Mouse (Mus musculus): ENCODE data around the gene Wfikkn1. TPM values are rescaled to one million over a fixed set of nuclear protein-coding genes. Genes with fewer than 3 reads are reported as not detected.

Gene Wfikkn1
- polyA plus RNA-seq, 2 experiments = 0.77 to 1.2 TPM

DNA sequence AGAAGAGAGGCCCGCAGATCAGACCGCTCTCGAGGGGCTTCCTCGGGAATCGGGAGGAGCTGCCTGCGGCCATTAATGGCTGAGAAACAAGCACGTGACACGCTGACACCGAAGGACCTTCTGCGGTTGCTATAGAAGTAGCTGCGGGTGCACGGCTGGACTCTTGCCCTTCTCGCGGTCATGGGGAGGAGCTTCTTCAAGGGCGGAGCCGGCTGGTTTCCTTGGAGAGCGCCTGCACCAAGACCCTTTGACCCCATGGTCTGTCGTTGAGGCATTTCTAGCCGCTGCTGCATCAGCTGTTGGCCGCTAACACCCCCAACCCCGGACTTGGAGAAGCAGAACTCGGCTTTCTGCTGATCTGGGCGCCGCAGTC is 47.4 kb downstream of the Wfikkn1 start, which contains the start of gene Stub1:
Stub1 (minus strand) TSS at position 114 of the 373 bp plus-strand sequence.
- TF ChIP-seq POLR2A (IDR thresholded peaks at IDR 0.05; ENCODE audit: borderline replicate concordance, extremely low read depth, insufficient read depth, insufficient read length) = no peak
- peak within 1 kb of the TSS; percentile 91 for H3K4me2 ChIP-seq (replicated peaks; ENCODE audit: low read depth, low read length, severe bottlenecking)
- H3K9me3 ChIP-seq (ENCODE audit: control insufficient read depth, low read length) = no peaks in the 10 kb centered on the region
- peaks cover 38% of the 10 kb centered on the region for H3K36me3 ChIP-seq (ENCODE audit: control insufficient read depth, insufficient read depth, low read length)
- peak within 1 kb of the TSS; percentile 85 for H3K4me3 ChIP-seq (replicated peaks; ENCODE audit: low read length)
- 0% methylated on average over 24 of the region's 24 CpGs for WGBS
- peak within 1 kb of the TSS; percentile 89 for H3K27ac ChIP-seq (replicated peaks; ENCODE audit: low read depth, low read length)
- H3K9ac ChIP-seq (ENCODE audit: low read depth, low read length, severe bottlenecking) = peak within 1 kb of the TSS; percentile 77
- H3K4me1 ChIP-seq (ENCODE audit: control insufficient read depth, insufficient read depth, low read length) = peaks cover 56% of the 10 kb centered on the region
- ATAC-seq (ENCODE audit: low FRiP score, low read depth) (peak; percentile 66), DNase-seq (ENCODE audit: low spot score) (peak; percentile 89)
- H3K27me3 ChIP-seq (ENCODE audit: control insufficient read depth, insufficient read depth, low read length) = no peaks in the 10 kb centered on the region

DNA sequence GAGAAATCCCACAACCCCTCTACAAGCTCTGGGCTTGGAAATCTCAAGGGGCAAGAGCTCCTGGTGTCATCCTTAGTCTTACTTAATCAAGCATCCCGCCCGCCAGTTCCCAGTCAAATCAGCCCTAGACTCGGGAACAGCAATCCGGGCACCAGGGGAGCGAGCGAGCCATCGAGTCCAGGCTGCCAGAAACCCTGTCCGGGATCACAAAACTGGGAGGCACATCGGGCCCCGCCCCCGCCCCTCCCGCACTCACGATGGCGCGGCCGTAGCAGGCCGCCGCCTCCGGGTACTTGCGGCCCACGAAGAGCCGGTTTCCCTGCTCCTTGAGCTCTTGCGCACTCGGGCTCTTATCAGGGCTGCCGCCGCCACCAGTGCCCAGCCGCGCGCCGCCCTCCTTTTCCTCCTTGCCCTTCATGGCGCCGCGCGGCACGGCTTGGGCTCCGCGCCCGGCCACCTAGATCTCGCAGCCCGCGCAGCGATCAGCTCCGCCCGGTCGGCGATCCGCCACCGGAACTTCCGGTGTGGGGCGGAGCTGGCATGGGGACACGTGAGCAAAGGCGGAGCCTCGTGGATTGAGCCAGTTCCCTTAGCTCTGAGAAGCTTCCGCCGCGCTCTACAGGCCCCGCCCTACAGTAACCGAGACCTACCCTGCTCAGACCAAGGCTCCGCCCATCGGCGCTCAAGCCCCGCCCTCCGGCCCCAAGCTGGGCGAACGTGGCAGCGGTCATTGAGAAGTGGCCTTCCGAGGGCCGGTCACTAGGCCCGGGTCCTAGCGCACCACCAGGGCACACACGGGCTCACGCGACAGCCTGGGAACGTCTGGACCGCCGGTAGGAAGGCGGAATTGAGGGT is 48.0 kb downstream of the Wfikkn1 start:
- peaks cover 58% of the 10 kb centered on the region for H3K4me1 ChIP-seq (ENCODE audit: control insufficient read depth, insufficient read depth, low read length)
- WGBS = under 1% methylated on average over 46 of the region's 77 CpGs

DNA sequence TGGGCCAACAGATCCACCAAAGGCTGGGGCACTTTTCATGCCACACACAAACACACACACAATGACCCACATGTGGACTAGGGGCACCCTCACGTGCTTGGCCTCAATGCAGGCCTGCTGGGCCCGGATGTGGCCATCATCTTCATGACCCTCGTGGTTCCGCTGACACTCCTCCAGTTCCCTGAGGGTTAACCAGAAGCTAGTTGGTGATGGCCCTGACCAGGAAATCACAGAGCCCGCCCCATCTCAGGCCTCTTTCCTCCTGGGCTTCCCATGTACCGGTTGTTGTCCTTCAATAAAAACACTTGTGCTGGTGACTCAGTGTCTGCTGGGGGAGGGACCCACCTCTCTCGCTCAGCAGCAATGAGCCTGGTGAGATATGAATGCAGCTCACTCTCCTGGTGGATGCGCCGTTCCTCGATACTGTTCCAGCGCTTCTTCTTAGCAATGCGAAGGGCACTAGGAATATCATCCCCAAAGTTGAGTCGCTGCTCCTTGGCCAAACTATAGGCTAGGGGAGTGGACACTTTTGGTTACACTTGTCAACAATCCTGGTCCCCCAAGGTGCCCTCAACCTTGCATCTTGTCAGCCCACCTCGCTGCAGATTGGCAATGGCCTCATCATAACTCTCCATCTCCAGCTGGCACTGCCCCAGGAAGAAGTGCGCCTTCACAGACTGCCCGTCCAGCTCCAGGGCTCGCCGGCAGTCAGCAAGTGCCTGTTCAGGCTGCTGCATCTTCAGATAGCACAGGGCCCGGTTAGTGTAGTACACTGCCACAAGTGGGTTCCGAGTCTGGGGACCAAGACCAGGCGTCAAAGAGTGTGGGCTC is 49.0 kb downstream of the Wfikkn1 start:
- H3K9ac ChIP-seq (ENCODE audit: low read depth, low read length, severe bottlenecking) = peak overlapping the region; percentile 77
- peak overlapping the region; percentile 85 for H3K4me3 ChIP-seq (replicated peaks; ENCODE audit: low read length)
- no peaks in the 10 kb centered on the region for H3K9me3 ChIP-seq (ENCODE audit: control insufficient read depth, low read length)
- DNase-seq (ENCODE audit: low spot score) (no peak), ATAC-seq (ENCODE audit: low FRiP score, low read depth) (no peak)
- H3K4me1 ChIP-seq (ENCODE audit: control insufficient read depth, insufficient read depth, low read length) = peaks cover 50% of the 10 kb centered on the region
- no peak for TF ChIP-seq POLR2A (IDR thresholded peaks at IDR 0.05; ENCODE audit: borderline replicate concordance, extremely low read depth, insufficient read depth, insufficient read length)
- WGBS = 60% methylated on average over 21 of the region's 21 CpGs
- H3K4me2 ChIP-seq (replicated peaks; ENCODE audit: low read depth, low read length, severe bottlenecking) = peak overlapping the region; percentile 91
- H3K27me3 ChIP-seq (ENCODE audit: control insufficient read depth, insufficient read depth, low read length) = no peaks in the 10 kb centered on the region
- peaks cover 44% of the 10 kb centered on the region for H3K36me3 ChIP-seq (ENCODE audit: control insufficient read depth, insufficient read depth, low read length)
- no peak overlapping the region for H3K27ac ChIP-seq (replicated peaks; ENCODE audit: low read depth, low read length)

More for the DNA sequence above, 48.0 kb downstream of the Wfikkn1 start:
- Histone ChIP-seq H3K36me3 (ENCODE audit: control insufficient read depth, insufficient read depth, low read length) (peaks cover 38% of the 10 kb centered on the region), H3K27ac (replicated peaks; ENCODE audit: low read depth, low read length) (peak overlapping the region; percentile 89), H3K4me2 (replicated peaks; ENCODE audit: low read depth, low read length, severe bottlenecking) (peak overlapping the region; percentile 91), H3K9ac (ENCODE audit: low read depth, low read length, severe bottlenecking) (peak overlapping the region; percentile 77), H3K9me3 (ENCODE audit: control insufficient read depth, low read length) (no peaks in the 10 kb centered on the region), H3K27me3 (ENCODE audit: control insufficient read depth, insufficient read depth, low read length) (no peaks in the 10 kb centered on the region), H3K4me3 (replicated peaks; ENCODE audit: low read length) (peak overlapping the region; percentile 85)
- ATAC-seq (ENCODE audit: low FRiP score, low read depth) = peak; percentile 92
- TF ChIP-seq POLR2A (IDR thresholded peaks at IDR 0.05; ENCODE audit: borderline replicate concordance, extremely low read depth, insufficient read depth, insufficient read length) = peak; percentile 74; the same call in 1 of the 2 replicates
- DNase-seq (ENCODE audit: low spot score) = peak; percentile 99

DNA sequence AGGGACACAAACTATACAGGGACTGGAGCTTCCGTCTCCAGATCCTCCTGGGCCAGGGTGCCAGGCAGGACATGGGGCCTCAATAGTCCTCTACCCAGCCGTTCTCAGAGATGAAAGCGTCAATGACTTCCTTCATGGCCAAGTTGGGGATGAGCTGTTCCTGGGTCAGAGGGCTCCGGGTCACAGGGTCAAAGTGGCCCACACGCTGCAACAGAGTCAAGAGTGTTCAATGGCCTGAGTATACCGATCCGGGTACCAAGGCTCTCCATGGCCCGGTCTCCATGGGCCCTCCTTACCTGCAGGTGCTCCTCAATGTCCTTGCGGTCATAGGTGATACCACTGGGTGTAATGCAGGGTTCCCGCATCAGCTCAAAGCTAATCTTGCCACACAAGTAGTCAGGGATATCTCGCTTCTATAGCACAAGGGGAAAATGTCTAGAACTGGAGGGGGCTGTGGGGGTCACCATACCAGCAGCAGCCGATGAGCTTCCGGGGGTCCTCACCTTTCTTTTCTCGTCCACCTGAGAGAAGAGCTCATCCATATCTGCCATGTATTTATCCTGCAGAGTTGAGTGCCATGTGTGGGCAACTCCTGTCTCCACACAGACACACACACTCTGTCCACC is 49.7 kb downstream of the Wfikkn1 start:
- H3K27ac ChIP-seq (replicated peaks; ENCODE audit: low read depth, low read length) = no peak overlapping the region
- peak overlapping the region; percentile 85 for H3K4me3 ChIP-seq (replicated peaks; ENCODE audit: low read length)
- peaks cover 43% of the 10 kb centered on the region for H3K4me1 ChIP-seq (ENCODE audit: control insufficient read depth, insufficient read depth, low read length)
- no peak for TF ChIP-seq POLR2A (IDR thresholded peaks at IDR 0.05; ENCODE audit: borderline replicate concordance, extremely low read depth, insufficient read depth, insufficient read length)
- H3K9ac ChIP-seq (ENCODE audit: low read depth, low read length, severe bottlenecking) = 0 out of 2 replicates have a peak overlapping the region, but pooled peaks have one; percentile 77
- peak overlapping the region; percentile 91; the same call in 1 of the 2 replicates for H3K4me2 ChIP-seq (replicated peaks; ENCODE audit: low read depth, low read length, severe bottlenecking)
- ATAC-seq (ENCODE audit: low FRiP score, low read depth) = no peak
- no peak for DNase-seq (ENCODE audit: low spot score)
- peaks cover 50% of the 10 kb centered on the region for H3K36me3 ChIP-seq (ENCODE audit: control insufficient read depth, insufficient read depth, low read length)
- H3K27me3 ChIP-seq (ENCODE audit: control insufficient read depth, insufficient read depth, low read length) = no peaks in the 10 kb centered on the region
- no peaks in the 10 kb centered on the region for H3K9me3 ChIP-seq (ENCODE audit: control insufficient read depth, low read length)
- 86% methylated on average over 14 of the region's 14 CpGs for WGBS
